Mouse (Mus musculus) megakaryocyte, embryonic 14.5 days (primary cell): ENCODE measurements around the gene Acap3.

Experiments used
- FLI1 ChIP-seq: IDR thresholded peaks from 2 replicates; pipeline ENCODE4 v1.6.1; 2012; ENCODE audit warnings: low read length, inconsistent platforms, mixed read lengths
- GATA1 ChIP-seq: IDR thresholded peaks from 3 replicates; pipeline ENCODE4 v1.6.1; 2012; ENCODE audit warnings: mixed read lengths, low read length, inconsistent platforms, borderline replicate concordance

DNA sequence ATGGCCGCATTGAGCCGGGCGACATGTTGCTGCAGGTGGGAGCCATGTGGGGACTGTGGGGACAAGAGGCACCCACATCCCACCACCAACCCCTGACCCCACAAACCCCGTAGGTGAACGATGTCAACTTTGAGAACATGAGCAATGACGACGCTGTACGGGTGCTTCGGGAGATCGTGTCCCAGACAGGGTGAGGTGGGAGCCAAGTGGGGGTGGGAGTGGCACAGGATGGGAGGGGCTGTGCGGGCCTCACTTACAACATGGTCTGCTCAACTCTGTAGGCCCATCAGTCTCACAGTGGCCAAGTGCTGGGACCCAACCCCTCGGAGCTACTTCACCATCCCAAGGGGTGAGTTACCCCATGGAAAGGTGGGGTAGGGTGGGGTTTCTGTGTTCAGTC, 36.6 kb upstream of the Acap3 start:
- TF ChIP-seq GATA1: no peak
- no peak for TF ChIP-seq FLI1
